Mouse (Mus musculus) olfactory bulb, adult 2 months (tissue): Measurements from ENCODE around the gene Cyb5r3.

Source experiments
- CTCF ChIP-seq: fragments of 200-500 bp; IDR thresholded peaks from 2 replicates; pipeline ENCODE4 v1.5.1; 2012; ENCODE audit warnings: low read depth, mild to moderate bottlenecking, low read length, moderate library complexity; ENCODE audit not compliant: insufficient read depth
- POLR2A ChIP-seq: fragments of 200-500 bp; IDR thresholded peaks from 2 replicates; pipeline ENCODE4 v1.6.1; 2012; ENCODE audit warnings: mild to moderate bottlenecking, low read depth, low read length, moderate library complexity; ENCODE audit not compliant: insufficient read depth

- TF ChIP-seq POLR2A (no peak), CTCF (no peak)
These were observed 22.3 kb downstream of the Cyb5r3 start for GRCm38 (mm10) chr15:83150073-83150442.
